Mouse (Mus musculus) T-helper 1 cell (primary cell): Measurements from ENCODE around the gene Gm5148.

Experiments
- in situ Hi-C: fragments of 300-600 bp; cut with MboI, MseI; formaldehyde crosslinking; loops from one replicate; pipeline ENCODE4 v1.15.1; 2025; ENCODE audit warnings: high pct_unique_total_duplicates

Gm5148 gene

DNA sequence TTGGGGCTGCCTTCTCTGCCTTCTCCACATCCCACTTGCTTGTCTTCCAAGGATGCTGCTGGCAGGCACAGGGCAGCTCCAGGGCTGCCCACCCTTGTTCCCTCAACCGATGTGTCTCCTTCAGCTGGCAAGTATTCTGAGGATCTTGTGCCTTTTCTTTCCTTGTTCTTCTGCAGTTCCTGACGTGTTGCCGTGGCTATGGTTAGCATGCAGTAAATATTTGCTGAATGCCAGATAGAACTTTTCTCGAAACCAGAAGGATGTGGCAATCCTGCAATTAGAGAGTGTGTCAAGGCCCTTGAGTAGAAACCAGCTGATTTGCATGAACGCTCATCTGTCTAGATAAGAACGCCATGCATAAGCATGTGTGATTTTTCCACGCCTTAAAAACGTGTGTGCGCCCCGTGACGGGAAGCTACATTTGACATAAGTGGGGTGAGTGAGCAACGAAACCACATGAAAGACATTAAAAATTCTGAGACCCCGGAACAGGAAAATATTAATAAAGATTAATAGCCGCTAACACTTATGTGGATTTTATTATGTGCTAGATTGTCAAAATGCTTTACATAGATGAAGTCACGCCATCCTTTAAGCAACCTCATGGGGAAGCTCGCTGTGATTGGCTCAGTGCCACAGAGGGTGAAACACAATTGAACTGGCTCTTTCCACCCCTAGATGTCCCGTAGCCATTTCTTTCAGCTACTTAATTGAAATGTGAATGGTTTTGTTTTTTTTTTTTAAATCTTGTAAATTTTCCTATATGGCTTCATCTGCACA, 14.1 kb upstream of the Gm5148 start:
- in situ Hi-C loops = no loop called here

DNA sequence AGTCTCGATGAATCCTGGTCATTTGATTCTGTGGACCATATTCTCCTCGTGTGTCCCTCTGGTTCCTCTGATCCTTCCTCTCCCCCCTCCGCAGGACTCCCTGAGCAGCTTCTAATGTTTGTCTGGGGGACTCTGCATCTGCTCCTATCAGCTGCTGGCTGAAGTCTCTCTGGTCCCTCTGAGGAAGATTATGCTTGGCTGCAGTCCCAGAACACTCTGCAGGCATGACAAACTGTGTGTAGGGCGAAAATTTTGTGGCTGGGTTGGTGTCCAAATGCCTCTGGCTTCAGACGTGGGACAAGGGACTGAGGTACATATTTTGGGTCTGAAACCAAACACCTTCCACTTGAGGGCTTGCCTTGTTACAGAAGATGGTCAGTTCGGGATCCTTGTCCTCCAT, 13.1 kb upstream of the Gm5148 start:
- in situ Hi-C loops = no loop called here

DNA sequence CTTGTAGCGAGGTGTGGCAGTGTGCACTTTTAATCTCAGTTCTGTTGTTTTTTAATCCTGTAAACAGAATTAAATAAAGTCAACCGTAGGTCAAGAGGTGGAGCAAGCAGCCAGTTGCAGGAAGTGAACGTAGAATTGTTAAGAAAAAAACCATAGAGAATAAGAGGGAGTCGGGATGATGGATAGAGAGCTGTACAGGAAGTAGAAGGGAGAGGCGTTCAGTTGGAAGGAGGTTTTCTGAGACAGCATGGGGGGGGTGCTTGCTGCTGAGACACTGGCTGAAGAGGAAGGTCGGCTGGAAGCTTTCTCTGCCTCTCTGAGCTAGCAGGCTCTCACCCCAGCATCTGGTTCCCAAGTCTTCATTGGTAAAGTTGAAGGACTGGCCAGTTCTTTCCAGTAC, 10.9 kb upstream of the Gm5148 start:
- in situ Hi-C loops = no loop called here

DNA sequence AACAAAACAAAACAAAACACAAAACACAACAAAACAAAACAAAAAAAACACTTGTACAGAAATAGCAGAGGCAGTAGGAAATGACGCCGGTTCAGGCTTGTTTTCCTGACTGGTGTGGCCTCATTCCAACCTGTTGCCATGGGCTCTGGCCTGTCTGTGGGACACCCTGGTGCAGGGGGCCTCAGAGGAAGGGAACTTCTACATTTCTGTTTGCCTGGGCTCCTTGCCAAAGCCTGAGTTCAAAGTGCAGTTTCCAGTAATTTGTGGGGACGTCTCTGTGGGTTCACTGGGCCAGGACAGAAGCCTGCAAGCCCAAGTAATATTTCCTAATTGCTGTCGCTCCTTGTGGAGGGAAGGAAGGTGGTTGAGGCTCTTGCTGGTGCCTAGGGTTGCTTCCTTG, 4.9 kb upstream of the Gm5148 start:
- in situ Hi-C loops = no loop called here

DNA sequence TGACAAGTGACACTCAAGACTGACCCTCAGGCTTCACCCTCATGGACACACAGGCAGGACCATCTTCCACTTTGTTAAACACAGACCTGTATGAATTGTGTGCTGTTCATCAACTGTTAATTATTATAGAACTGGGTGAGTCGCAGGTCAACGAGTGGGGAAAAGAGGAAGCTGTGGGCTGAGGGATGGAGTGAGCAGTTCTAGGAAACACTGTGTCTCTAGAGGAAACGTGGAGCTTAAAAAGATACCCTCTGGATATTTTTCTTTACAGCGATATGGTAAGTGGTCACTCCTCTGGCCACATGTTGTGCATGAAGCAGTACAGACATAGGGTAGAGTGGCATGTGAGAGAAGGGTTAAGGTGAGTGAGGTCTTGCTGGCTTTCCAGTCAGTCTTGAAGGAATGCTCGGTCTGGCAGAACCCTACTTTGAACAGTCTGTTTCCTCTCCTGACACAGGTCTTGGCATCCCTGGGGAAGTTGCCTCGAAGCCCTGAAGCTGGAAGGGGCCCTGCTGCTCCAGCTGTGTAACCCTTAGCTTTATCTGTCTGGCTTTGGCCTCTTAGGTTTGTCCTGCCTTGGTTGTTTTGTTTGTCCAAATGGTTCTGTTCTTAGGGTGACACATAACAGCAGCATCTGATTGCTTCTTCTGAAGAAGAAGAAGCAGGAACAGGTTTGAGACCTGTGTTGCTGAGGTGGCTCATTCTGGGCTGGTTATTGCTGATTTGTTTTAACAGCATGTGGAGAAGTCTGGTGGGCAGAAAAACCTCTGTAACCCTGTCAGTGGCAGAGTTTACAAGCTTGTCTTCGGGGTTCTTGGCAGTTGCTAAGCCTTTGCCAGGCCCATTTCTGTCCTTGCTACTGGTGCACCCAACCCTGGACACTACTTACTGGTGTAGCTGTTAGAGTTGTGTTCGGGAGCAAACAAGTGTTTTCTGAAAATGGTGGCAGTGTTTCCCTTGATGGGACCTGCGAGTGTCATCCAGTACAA, 4.1 kb upstream of the Gm5148 start:
- in situ Hi-C loops = no loop called here

DNA sequence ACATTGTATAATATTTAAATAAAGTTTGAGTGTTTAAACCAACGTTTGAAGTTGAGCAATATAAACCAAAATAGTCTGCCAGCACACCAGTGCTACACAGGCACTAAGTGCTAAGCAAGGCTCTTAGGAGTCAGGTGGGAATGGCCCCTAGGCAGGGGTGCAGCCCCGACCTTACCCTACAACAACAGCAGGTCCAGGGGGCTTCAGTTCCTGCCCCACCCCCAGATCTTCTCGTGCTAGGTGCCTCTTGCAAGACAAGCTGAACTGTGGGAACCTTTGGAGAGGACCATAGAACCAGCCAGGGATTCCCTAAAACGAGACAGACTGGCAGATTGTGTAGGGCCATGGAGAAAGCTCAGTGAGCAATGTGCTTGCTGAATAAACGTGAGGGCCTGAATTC, 3.1 kb upstream of the Gm5148 start:
- in situ Hi-C loops = no loop called here

DNA sequence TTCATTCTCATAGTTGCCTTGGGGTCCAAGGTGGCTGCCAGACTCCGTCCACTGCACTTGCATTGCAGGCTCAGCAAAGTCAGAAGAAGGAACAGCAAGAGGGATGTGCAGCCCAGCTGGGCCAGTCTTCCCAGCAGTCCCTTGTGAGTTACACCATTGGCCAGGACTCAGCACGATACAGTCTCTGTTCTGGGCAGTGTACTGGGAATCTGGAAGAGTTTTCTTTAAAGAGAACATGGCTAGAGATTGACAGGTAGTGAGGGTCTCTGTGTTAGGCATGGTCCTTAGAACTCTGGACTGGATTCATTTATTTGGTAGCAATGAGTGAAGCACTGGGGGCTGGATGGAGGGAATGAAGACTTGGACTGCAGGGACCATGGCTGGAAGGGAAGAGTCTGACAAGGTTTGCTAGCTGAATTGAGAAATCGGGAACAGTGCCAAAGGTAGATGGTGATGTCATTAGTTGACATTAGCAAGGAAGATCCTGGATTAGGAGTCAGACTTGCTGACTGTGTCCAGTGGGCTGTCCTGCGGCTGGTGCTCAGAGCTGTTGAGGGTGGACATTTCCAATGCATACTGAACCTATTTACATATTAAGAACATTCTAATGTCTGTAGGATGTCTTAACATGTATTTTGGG, 2.3 kb upstream of the Gm5148 start:
- in situ Hi-C loops = no loop called here

DNA sequence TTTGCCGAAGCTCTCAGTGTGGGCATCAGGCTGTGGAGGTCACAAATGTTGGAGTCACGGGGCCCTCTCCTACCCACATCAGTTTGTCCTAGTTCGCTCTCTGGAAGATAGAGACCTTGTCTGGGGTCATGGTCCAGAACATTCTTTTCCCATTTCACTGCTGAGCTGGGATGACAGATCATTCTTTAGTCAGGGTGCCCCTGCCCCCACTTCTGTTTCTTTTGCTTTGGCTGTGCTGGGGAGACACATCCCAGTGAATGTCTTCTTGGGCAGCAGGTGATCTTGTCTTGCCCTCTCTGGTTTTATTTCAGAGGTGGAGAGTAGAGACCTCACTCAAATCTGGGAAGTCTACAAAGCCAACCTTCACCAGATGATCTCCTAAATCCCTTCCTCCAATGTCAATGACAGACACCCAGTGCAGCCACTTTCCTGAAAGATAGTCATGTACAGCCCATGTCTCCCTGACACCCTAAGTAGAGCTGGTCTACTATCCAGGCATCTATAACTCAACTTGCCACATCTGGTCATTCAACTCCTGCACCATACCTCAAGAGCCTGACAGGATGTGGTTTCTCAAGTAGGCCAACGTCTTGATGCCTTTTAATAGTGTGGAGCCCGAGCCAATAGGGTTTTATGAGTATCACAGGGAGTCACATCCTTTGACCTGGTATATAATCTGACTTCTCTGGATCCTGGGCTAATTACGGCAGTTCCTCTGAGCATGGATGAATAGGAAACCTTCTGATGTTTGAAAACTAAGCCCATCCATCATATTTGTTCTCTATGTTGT, 851 bp upstream of the Gm5148 start:
- in situ Hi-C loops = no loop called here

DNA sequence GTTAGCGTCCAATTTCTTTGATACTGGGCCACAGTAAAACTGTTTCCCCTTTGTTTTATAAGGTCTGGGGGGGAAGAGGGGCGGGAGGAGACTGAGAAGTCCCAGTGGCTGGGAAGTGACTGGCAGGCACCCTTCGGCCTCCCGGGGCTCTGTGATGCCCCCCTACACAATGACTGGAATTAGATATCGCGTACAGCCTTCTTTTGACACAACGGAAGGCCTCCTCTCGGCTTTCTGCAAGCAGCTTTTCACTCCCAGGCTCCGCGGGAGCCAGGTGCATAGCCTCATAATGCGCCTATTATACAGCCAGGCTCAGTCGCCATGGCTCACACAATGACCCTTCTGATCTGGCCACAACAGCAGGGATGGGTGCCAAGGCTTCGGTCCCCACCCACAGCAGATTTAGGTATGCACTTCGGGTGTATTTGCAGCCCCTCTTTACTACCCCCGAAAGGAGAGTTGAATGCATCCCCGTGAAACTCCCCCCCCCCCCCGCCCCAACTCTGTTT, 574 bp downstream of the Gm5148 start:
- in situ Hi-C loops = no loop called here

DNA sequence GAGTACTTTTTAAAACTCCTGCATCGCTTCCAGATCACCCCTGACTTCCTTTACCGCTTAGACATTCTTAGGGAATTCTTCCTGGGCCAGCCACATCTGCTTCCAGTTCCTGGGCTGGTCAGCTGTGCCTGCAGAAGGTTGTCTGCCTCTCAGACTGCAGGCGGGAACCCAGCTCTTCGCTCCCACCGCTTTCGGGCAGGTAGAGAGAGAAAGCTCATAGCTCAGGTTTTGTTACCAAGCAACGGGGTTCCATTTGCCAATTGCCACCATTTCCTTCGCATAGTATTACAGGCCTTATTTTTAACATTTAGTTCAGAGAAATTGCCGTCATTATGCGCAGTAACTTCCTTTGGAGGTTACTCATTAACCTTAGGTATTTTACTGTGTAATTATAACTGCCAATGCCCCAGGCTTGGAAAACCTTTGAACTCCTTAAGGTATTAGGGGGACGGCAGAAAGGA, 1.2 kb downstream of the Gm5148 start:
- in situ Hi-C loops = no loop called here

DNA sequence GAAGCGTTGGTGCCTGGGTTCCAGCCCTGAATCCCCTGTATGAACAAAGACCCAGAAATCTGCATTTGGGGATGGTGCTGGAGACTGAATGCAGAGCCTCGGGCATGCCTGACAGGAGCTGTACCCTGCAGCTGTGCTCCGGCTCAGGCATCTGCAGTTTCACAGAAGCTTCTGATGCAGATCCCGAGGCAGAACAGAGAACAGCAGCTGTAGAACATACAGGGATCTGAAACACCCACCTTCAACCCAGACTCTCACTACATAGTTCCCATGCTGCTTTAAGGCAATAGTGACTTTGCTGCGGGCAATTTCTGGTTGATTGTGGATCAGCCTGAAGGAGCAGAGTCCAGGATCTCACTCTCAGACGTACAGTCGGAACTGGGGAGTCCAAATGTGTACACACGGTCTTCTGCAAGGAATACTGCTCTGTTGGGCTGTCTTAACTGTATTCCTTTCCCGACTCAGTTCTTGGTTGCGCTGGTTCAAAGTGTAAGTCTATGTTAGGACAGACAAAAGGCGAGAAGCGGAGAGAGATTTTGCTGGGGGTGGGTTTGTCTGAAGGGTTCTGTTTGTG, 1.7 kb downstream of the Gm5148 start:
- in situ Hi-C loops = no loop called here

DNA sequence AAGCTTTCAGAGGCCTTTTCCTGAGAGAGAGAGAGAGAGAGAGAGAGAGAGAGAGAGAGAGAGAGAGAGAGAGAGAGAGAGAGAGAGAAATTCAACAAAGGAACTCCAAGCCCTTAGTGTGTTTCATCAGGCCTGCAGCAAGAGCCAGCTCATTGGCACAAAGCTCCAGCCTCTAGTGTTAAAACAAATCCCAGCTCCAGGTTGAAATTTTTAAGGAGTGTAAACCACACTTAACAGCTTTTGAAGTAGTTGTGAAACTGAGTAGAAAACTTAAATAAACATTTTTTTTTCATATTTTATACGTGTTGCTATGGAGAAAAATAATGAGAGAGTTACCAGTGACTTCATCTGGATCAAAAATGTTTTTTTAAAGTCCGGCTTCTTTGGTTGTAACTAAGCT, 7.3 kb downstream of the Gm5148 start:
- in situ Hi-C loops = no loop called here

DNA sequence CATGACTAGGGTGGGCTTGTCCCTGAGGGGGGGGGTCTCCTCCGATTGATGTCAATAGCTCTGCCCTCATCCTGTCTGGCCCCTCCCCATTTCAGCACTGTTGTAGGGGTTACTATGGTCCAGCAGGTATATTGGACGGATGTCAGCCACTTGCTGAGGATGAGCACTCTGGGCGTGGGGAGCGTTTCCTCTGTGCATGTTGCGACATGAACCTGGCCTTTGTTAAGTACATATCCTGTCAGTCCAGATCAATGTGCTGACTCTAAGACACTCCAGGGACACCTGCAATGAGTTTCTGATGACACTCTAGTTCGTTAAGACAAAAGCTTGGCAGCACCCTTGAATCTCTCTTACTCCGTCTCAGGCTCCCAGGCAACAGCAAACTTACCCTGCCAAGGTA, 8.6 kb downstream of the Gm5148 start:
- in situ Hi-C loops = no loop called here

DNA sequence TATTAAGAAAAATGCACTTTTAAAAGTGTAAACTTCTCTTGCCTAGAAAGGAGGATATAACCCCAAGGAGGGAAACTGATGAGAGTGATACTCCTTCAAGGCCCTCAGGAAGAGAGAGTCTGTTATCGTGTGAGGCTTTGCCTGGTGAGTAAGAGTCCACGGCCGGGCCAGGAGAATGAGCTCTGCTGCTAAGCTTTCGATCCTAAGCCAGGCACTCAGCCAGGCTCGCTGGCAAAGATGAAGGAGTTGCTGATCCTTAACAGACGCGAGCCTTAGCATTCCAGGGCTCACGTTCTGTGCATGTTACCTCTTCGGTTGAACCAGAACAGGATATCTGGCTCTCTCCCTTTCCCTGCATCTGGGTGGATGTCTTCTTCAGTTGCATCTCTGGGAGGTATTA, 11.8 kb downstream of the Gm5148 start:
- in situ Hi-C loops = no loop called here

DNA sequence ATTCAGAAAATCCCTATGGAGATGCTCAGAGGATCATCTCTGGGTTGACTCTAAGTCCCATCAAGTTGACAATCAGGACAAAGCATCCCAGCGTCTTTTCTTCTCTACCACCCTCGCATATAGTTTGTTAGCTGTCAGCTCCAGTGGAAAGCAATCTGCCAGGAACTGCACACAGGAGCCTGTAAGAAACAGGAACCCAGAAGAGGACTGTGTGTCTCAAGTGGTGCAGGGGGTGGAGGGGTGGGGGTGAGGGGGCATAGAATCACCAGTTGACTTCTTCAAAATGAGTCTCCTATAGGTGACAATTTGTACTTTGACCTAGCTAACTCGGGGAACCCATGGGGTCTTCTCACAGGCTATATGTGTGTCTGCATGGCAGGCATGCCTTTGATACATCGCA, 12.7 kb downstream of the Gm5148 start:
- in situ Hi-C loops = no loop called here

DNA sequence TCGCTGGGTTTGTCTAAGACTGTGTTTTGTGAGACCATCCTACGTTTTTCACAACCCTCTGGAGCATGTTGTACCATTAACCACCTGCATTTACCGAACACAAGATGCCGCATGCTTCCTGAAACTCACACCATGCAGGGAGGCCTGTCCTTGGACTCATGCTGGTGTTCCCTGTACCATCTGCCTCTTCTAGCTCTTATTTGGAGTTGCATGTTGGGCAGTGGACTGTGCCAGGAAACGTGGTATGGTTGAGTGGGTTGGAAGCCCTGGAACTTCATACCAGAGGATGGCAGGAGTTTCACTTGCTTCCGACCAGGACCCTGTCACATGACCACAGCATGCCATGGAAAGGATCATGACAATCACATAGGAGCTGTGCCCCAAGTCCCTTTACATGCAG, 16.5 kb downstream of the Gm5148 start:
- in situ Hi-C loops = no loop called here

DNA sequence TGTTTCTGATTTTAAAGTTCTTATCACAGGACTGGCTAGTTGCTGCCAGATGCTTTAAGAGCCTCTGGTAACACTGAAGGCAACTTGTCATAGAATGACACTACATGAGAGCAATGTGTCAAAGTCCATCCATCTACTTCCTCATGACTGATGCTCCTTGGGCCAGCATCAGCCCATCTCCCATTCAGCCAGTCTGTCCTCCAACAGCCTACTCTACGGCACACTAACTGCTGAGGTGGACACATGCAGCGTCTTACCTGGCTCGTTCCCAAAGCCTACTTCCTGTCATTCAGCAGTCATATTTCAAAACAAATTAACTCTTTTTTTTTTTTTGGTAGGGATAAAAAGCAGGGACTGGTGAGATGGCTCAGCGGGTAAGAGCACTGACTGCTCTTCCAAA, 17.9 kb downstream of the Gm5148 start:
- in situ Hi-C loops = no loop called here

DNA sequence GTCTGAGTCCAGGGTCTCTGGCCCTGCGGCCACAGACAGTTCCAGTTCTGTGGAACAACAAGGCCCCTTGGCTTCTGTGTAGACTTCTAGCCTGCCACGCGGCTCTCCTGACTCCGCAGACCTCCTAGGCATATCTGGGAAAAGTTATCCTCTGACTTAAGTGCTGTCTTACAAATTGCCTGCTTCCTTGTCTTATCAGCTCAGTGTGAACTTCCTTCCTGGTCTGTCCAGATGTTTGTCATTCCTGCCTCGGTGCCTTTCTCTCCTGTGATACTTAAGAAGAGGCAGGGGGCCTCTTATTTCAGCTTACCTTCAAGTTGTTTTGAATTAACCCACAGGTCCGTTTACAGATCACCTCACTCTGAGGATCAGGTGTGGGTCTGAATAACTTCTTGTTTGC, 18.9 kb downstream of the Gm5148 start:
- in situ Hi-C loops = no loop called here

DNA sequence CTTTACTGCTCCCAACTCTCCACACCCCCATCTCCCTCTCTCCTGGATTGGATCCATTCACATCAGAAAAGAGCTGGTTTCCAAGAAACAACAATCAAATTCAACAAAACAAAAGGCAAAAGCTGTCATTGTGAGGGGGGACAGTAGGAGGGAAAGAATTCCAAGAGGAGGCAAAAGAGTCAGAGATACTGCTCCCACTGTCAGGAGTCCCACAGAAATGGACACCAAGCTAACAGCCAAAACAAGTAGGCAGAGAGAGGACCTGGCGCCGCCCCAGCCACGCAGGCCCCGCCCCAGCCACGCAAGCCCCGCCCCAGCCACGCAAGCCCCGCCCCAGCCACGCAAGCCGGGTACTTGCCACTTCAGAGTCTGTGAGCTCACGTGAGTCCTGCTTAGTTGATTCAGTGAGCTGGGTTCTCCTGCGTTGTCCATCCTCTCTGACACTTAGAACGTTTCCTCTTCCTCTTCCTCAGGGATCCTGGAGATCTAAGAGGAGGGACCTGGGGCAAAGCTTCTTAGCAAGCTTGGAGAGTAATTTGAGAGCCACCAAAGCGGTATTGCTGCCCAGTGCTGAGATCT, 19.5 kb downstream of the Gm5148 start:
- in situ Hi-C loops = no loop called here

DNA sequence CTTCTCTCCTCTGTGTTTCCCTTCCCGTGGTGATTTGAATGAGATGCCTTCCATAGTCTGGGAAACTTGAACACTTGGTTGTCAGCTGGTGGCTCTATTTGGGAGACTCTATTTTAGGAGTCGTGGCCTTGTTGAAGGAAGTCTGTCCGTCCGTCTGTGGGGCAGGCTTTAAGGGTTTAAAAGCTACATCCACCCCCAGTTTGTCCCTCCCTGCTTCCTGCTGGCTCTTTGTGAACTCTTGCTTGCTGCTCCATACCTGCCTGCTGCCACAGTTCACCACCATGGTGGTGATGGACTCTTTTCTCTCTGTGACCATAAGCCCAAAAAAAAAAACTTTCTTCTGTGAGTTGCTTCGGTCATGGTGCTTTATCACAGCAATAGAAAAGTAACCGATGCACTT, 21.2 kb downstream of the Gm5148 start:
- in situ Hi-C loops = no loop called here

DNA sequence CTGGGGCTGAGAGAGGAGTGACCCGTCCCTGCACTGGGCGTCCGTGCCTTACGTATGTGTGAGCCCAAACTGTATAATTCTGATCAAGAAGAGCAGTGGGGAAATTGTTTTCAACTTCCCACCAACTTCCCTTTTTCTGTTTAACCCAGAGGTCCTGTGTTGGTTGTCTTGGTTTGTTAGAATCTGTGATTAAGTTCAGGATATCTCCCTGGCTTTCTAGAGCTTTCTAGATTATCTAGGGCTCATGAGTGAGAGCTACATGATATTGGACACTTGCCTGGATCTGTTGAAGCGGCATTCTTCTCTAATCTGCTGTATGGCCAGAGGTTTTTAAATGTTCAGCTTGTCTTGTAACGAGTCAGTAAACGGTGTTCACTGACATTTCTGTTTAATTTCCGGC, 30.7 kb downstream of the Gm5148 start:
- in situ Hi-C loops = no loop called here
